In genomic region chr5:147363054-147363453, GRCm38 (mm10) we compare ENCODE assay signal across 16 mouse cellular contexts. TPM values are rescaled to one million over a fixed set of nuclear protein-coding genes. Genes with fewer than 3 reads are reported as not detected.
DNase-seq lines count a peak whose midpoint lies in the region; ATAC-seq lines count a peak whose summit lies in the region.
"Had no signal": no experiment of that assay in that cellular context is flagged by ENCODE, and none has a peak within 500 bp of the region (broad histone marks: within the 10 kb centered on the region; RNA-seq: fewer than 3 reads in every experiment).

No protein-coding gene starts in this region.

- H3K9me3 ChIP-seq in heart, embryonic 12.5 days (replicated peaks): no peaks in the 10 kb centered on the region
- H3K9me3 ChIP-seq in neural tube, embryonic 15.5 days (replicated peaks): no peaks in the 10 kb centered on the region
- H3K9me3 ChIP-seq: lung, embryonic 15.5 days; neural tube, embryonic 12.5 days; stomach, embryonic 15.5 days had no signal

- H3K9ac ChIP-seq in heart, embryonic 12.5 days: no peak overlapping the region
- H3K9ac ChIP-seq in neural tube, embryonic 15.5 days (replicated peaks): no peak overlapping the region
- H3K9ac ChIP-seq: lung, embryonic 15.5 days; neural tube, embryonic 12.5 days; stomach, embryonic 15.5 days had no signal

- no peak overlapping the region for H3K27ac ChIP-seq in heart, embryonic 12.5 days (ENCODE audit: poor library complexity, severe bottlenecking)
- no peak overlapping the region for H3K27ac ChIP-seq in neural tube, embryonic 15.5 days (replicated peaks)
- H3K27ac ChIP-seq: lung, embryonic 15.5 days; neural tube, embryonic 12.5 days; stomach, embryonic 15.5 days had no signal

- no peaks in the 10 kb centered on the region for H3K36me3 ChIP-seq in heart, embryonic 12.5 days
- no peaks in the 10 kb centered on the region for H3K36me3 ChIP-seq in neural tube, embryonic 15.5 days
- H3K36me3 ChIP-seq: lung, embryonic 15.5 days; neural tube, embryonic 12.5 days; stomach, embryonic 15.5 days had no signal

- H3K27me3 ChIP-seq in heart, embryonic 12.5 days (replicated peaks): no peaks in the 10 kb centered on the region
- H3K27me3 ChIP-seq in neural tube, embryonic 15.5 days (replicated peaks): no peaks in the 10 kb centered on the region
- H3K27me3 ChIP-seq: lung, embryonic 15.5 days; neural tube, embryonic 12.5 days; stomach, embryonic 15.5 days had no signal

- H3K4me1 ChIP-seq in heart, embryonic 12.5 days (replicated peaks): no peaks in the 10 kb centered on the region
- no peaks in the 10 kb centered on the region for H3K4me1 ChIP-seq in neural tube, embryonic 15.5 days
- H3K4me1 ChIP-seq: lung, embryonic 15.5 days; neural tube, embryonic 12.5 days; stomach, embryonic 15.5 days had no signal

- no peak for ATAC-seq in heart, embryonic 12.5 days (ENCODE audit: insufficient number of reproducible peaks, low FRiP score)
- ATAC-seq in neural tube, embryonic 15.5 days (ENCODE audit: low FRiP score): no peak
- ATAC-seq: forebrain, embryonic 16.5 days had no signal

- no peak overlapping the region for H3K4me2 ChIP-seq in heart, embryonic 12.5 days
- H3K4me2 ChIP-seq in neural tube, embryonic 15.5 days: no peak overlapping the region
- H3K4me2 ChIP-seq: lung, embryonic 15.5 days; neural tube, embryonic 12.5 days; stomach, embryonic 15.5 days had no signal

- H3K4me3 ChIP-seq in heart, embryonic 12.5 days: no peak overlapping the region
- no peak overlapping the region for H3K4me3 ChIP-seq in neural tube, embryonic 15.5 days (replicated peaks)
- H3K4me3 ChIP-seq: lung, embryonic 15.5 days; neural tube, embryonic 12.5 days; stomach, embryonic 15.5 days had no signal

- DNase-seq in heart, adult 8-10 months (ENCODE audit: low spot score): peak; percentile 21
- DNase-seq in A20 (ENCODE audit: low read depth, low spot score): peak; percentile 87
- DNase-seq in c-Kit-positive CD71-negative TER-119-negative erythroid progenitor cells, embryonic 14.5 days (ENCODE audit: low read depth): peak; percentile 53
- DNase-seq in naive thymus-derived CD4-positive, alpha-beta T cell, adult 2 months (ENCODE audit: low read depth): peak; percentile 68
- no peak for DNase-seq in cerebellum, adult 9-11 months
- no peak for DNase-seq in right cerebral cortex, postnatal 4 days
- DNase-seq: embryo, embryonic 11 days had no signal

- WGBS in heart, embryonic 12.5 days: 77% methylated on average over 12 of the region's 12 CpGs
- 70% methylated on average over 12 of the region's 12 CpGs for WGBS in neural tube, embryonic 15.5 days

RNA-seq across cellular contexts. Expression of gene Flt3, which starts 37.2 kb away (rescaled TPM):
- under 1 TPM in 1 of 4 experiments, not detected in 3; 0.17 TPM for total RNA-seq in heart, adult 8-10 months (2022)
- polyA plus RNA-seq in heart, embryonic 12.5 days (2016; fragmentation: Nextera tagmentation; extraction: Ambion mirVana): 0.20 TPM in 1 of 2 replicates, not detected in the other
- polyA plus RNA-seq in neural tube, embryonic 15.5 days (2015; fragmentation: Nextera tagmentation; extraction: Ambion mirVana): 2.4 and 2.6 TPM in 2 replicates

RNA-seq across cellular contexts. Expression of gene Urad, which starts 40.8 kb away (rescaled TPM):
- total RNA-seq in heart, adult 8-10 months (2022): not detected
- not detected in 2 replicates for polyA plus RNA-seq in heart, embryonic 12.5 days (2016; fragmentation: Nextera tagmentation; extraction: Ambion mirVana)
- polyA plus RNA-seq in neural tube, embryonic 15.5 days (2015; fragmentation: Nextera tagmentation; extraction: Ambion mirVana): 0.24 TPM in 1 of 2 replicates, not detected in the other
- total RNA-seq: layer of hippocampus, adult 8-10 months had no signal
- polyA plus RNA-seq: forebrain, embryonic 16.5 days; heart, embryonic 16.5 days; lung, embryonic 15.5 days; neural tube, embryonic 12.5 days had no signal

RNA-seq across cellular contexts. Expression of gene Cdx2, which starts 56.0 kb away (rescaled TPM):
- total RNA-seq in heart, adult 8-10 months (2022): not detected
- not detected in 2 replicates for polyA plus RNA-seq in heart, embryonic 12.5 days (2016; fragmentation: Nextera tagmentation; extraction: Ambion mirVana)
- 3.1 TPM in 1 of 2 replicates, not detected in the other for polyA plus RNA-seq in neural tube, embryonic 15.5 days (2015; fragmentation: Nextera tagmentation; extraction: Ambion mirVana)
- total RNA-seq: adrenal gland, postnatal 36 days; layer of hippocampus, adult 8-10 months had no signal
- polyA plus RNA-seq: forebrain, embryonic 16.5 days; lung, embryonic 15.5 days; neural tube, embryonic 12.5 days had no signal

Comparison
In these comparisons a context has a peak if more than half of its experiments do, and no peak if none do; other contexts are left out.
1. DNase-seq: peak in heart, adult 8-10 months (single experiment), A20 (single experiment), c-Kit-positive CD71-negative TER-119-negative erythroid progenitor cells, embryonic 14.5 days (single experiment) and naive thymus-derived CD4-positive, alpha-beta T cell, adult 2 months (single experiment); none in cerebellum, adult 9-11 months (single experiment) and right cerebral cortex, postnatal 4 days (single experiment).